Mouse (Mus musculus): ENCODE measurements around the gene Pdzrn3.

The Pdzrn3 gene

DNA sequence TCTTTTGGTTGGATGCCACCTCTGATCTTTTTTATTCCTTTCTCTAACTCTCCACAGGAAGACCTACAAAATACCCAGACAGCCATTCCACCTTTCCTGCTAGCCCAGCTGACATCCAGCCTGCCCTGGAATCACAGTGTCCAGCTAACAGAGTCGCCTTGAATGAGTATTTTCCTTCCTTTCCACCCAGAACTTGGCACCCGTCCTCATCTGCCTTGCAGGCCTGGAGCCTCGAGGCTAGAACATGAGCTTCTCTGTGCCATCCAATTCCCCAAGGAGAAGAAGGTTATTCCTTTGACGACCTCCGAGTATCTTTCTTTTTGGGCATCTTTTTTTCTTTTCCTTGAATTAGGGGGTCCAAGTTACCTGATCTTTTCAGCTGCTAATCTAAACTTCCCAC lies 181.8 kb downstream of the Pdzrn3 start:
- no peak for DNase-seq (ENCODE audit: low read depth)

GRCm38 (mm10) chr6:101194386-101194925 lies 183.2 kb downstream of the Pdzrn3 start:
- no peak for DNase-seq (ENCODE audit: low read depth)

- DNase-seq (ENCODE audit: low read depth) = no peak
These were observed 186.1 kb downstream of the Pdzrn3 start for GRCm38 (mm10) chr6:101191576-101191975.

DNA sequence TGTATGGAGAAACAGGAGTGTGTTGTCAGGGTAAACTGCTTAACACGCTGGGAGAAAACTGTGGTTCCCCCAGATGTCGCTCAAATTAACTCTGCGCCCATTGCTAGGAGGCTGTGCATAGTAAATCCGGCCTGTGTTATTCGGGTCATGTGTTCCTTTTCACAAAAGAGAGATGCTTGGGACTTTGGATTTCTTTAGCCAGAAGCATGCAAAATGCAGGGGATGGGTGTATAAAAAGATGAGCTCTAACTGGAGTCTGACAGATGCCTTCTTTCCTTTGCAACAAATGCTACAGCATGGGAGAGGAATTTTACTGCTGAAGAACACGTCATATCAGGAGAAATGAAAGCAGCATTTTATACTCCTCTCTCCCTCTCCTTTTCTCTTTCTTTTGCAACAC lies 190.4 kb downstream of the Pdzrn3 start:
- no peak for DNase-seq (ENCODE audit: low read depth)

DNA sequence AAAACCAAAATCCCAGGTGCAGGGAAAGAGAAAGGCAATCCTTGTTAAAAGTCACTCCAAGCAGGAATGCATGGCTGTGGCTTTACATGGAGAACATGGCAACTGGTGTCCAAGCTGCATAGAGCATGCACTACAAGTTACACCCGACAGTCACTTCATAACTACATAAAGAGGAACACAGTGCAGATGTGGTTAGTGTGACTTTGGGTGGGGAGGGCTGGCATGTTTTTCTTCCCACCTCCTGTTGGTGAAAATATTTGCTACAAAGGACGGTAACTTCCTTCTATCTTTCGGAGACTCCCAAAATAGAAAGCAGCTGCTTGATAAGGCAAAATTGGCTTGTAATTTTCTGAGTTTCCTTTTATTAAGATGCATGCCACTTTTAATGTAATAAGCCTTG lies 190.8 kb downstream of the Pdzrn3 start:
- DNase-seq (ENCODE audit: low read depth) = no peak

DNA sequence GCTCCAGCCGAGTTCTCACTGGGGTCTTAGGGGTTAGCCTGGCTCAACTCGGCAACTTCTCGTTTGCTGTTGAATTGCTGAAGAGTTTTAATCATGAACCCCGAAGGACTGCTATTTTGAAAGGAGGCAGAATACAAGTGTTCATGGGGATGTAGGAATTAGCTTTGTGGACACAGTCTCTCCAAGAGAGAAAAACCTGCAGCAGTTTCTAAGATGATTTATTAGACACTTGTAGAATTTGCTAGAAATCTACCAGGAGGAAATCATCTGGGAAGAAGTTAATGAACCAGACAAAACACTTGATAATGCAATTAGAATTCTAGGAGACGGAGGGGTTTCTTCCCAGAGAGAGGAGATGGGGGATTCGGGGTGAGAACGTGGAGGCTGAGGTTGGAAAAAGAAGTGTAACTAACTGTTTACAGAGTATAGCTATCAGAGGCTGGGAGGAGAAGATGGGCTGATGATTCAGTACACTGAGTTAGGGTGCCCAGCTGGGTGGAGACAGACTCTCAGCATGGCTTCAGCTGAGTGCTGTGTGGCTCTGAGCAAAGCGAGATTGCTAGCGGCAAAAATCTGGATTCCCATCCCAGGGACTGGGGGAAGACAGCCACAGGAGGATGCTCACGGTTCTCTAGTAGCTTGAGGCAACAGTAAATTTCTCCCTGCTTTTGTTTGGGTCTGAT lies 193.5 kb downstream of the Pdzrn3 start:
- DNase-seq (ENCODE audit: low read depth) = no peak

- no peak for DNase-seq (ENCODE audit: low read depth)
These were observed 207.0 kb downstream of the Pdzrn3 start for GRCm38 (mm10) chr6:101170699-101171098.

DNA sequence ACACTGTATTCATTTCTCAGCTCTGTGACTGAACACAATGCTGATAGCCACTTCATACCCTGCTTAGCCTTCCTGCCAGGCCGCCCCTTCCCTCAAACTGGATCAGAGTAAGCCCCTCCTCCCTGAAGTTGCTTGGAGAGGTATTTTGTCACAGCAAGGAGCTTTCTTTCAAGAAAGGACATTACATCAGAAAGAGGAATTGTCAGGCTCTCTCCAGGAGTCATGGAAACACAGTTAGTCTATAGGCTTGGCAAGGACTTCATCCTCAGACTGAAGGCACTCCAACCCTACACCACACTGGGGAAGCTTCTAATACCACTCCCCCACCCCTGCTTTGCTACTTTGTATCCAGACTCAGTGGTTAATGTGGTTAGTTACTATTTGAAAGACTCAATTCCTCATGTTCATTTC lies 224.2 kb downstream of the Pdzrn3 start:
- no peak for DNase-seq (ENCODE audit: low read depth)

- no peak for DNase-seq (ENCODE audit: low read depth)
These were observed 242.3 kb downstream of the Pdzrn3 start for GRCm38 (mm10) chr6:101135368-101135767.

- no peak for DNase-seq (ENCODE audit: low read depth)
These were observed 252.3 kb downstream of the Pdzrn3 start for GRCm38 (mm10) chr6:101125396-101125795.

GRCm38 (mm10) chr6:101108951-101109350 lies 268.7 kb downstream of the Pdzrn3 start:
- no peak for DNase-seq (ENCODE audit: low read depth)

DNA sequence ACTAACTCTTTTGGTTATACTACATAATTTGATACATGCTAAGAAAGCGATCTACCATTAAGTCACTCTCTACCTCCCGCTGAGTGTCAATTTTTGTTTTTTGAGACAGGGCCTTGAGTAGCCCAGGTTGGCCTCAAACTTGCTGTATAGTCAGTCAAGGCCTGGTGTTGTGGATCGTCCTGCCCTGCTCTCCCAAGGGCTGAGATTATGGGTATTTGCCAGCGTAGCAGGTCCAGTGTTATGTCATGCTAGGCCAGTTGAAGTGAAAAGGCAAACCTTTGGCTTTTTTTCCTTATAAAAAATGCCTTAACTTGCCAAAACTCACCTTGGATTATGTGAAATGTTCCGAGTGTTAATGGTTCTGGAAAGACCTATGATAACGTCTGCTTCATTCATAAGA lies 274.2 kb downstream of the Pdzrn3 start:
- DNase-seq (ENCODE audit: low read depth) = no peak

- no peak for DNase-seq (ENCODE audit: low read depth)
These were observed 275.7 kb downstream of the Pdzrn3 start for GRCm38 (mm10) chr6:101101709-101102654.
